Mouse (Mus musculus) kidney, postnatal 14 days (tissue): ENCODE results near the gene Supt20.
"Not testable (repeated sequence)": the region's sequence is repeated elsewhere in the genome, so short reads cannot be mapped to it uniquely, and the experiment has no call there.

Experiments used
- DNase-seq: peaks from one replicate; pipeline ENCODE4 v3.0.0; 2022; ENCODE audit warnings: mixed read lengths

Supt20 gene

DNA sequence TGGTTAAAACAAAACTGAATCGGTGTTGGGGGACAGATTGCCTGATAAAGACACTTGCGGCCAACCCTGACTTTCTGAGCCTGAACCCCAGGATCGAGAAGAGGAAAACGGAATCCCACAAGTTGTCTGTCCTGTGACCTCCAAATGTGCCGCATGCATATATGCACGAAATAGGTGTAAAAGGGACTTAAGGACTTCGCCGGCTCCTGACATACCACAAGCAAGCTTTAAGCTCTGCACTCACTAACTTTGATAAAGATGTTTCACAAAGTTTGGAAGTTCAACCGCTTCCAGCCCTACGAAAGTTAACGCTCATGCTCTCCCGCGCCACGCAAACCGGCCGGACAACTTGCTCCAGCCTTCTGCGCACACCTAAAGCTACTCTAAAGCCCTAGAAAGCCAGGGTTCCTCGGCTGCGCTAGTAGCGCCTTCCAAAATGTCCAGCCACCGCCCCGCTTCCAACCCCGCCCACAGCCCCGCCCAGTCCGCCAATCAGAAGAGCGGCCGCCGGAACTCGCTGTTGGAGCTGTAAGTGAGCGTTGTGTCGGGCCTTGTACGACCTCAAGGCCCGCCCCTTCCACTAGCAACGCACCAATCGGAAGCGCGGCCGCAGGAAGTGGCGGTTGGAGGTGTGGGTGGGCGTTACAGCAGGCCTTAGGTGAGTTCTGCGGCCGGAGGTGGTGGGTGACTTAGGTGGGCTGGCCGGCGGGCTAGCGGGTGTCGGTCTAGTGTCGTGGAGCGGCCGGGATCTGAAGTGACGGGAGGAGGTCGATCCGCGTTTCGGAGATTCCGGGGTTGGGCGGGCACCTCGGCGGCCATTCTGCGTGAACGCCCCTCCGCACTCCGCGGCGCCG is at the start of gene Supt20:
Supt20 (plus strand) TSS at position 606 of the 854 bp plus-strand sequence.
- DNase-seq: peak; percentile 96

- DNase-seq: no peak
Observed at GRCm38 (mm10) chr3:54642851-54643250, 49.8 kb upstream of the Supt20 start.

DNA sequence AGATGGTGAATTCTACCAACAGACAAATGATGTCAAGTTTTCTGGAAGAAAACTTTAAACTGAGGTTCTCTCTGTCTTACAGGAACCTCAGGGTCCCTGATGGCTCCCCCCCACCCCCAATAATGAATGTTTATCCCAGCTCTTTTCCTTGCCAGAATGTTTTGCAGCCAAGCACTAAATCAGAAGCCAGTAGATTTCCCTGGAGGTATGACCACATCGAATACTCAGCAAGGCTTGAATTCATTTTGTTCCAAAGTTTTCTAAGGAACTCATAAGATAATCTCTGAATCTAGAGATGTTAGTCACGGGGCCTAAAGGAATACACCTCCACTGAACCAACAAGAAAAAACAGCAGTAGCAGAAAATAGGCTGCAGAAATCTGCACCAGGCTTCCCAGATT is 45.0 kb upstream of the Supt20 start:
- no peak for DNase-seq

GRCm38 (mm10) chr3:54651576-54651975 is 41.0 kb upstream of the Supt20 start:
- DNase-seq: peak; percentile 39

DNA sequence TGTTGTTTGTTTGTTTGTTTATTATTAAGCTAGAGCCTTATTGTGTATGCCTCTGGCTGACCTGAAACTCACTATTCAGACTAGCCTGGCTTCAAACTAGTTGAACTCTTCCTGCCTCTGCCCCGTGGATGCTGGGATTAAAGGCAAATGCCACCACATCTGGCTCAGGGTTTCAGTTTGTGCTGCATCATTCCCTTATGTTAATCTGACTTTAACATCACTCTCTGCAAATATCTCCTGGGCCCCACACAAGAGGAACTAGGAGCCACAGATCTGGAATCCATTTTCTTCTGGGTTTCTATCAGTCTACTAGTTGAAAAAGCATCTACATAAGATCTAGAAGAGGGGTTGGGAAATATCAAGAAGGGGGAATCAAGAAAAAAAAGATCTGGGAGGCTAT is 38.4 kb upstream of the Supt20 start:
- DNase-seq: no peak

DNA sequence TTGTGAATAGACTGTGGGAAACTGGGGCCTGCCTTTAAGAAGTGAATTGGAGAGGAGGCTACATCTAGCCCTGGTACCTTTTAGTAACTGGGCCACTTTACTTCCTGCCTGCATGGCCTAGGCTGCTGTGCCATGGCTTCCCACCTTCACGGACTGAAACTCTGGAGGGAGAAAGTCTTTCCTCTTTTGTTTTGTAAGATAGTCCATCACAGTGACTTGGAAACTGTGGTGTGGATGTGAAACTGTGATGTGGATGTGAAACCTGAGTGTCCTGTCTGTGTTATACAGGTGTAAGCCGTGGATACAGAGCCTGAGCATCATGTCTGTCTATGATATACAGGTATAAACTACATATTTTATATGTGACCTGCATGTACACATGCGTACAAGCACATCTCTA is 35.5 kb upstream of the Supt20 start:
- DNase-seq: no peak

DNA sequence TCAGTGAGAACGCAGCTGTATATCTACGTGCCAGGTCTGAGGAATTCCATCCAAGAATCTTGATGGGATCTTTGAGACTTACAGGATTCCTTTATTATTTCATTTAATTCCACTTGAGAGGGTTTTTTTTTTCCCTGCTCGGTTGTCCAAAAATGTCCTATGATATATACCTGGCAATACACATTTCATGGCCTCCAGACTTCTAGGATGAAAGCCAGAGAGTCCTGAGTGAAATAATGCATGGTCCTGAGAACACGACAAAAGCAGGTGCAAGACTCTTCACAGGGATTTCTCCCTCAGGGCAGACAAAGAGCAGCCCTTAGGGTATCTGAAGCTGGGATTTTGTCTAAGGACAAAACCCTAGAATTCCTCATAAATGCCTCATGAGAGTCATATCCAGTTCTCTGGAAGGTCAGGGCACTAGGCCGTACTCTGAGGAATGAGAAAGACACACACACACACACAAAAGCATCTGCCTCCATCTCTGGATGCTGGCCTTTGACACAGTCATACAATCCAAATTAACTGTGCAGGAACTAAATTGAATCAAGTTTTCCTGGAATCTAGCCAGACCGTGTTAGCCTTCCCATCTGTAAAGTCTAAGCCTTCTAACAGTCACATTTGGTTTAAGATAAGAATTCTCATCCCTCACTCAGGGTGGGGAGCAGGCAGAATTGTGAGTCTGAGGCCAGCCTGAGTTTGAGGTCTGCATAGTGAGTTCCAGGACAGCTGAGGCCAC is 34.5 kb upstream of the Supt20 start:
- DNase-seq: peak; percentile 47

DNA sequence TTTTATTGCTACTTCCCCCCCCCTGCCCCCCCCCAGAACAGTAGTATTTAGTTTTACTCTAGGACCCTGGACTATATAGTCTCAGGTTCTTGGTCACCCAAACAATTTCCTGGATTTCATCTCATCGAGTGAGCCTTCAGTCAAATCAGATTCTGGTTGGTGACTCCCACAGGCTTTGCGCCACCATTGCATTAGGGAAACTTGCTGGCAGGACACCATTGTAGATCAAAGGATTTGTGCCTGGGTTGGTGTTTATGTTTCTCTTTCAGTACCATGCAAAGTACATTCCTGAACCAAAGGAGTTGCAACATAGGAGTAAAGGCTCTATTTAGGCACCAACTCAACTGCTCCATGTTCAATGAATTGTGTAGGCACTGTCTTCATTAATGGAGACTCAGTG is 32.9 kb upstream of the Supt20 start:
- no peak for DNase-seq

DNA sequence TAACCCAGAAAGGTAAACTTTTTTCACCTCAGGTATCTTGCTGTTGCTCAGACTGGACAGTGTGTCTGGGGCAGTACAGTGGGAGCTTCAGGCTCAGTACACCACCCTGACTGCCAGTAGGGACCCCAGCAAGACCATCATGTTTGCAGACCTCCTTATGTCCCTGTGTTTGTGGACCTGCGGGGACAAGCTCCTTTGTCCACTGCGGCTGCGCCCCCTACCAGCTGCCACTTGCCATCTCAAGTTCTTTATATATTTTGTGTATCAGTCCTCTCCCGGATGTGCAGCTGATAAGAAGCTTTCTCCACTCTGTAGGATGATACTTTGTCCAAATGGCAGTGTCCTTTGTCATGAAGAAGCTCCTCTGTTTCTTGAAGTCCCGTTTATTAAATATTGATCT is 30.2 kb upstream of the Supt20 start:
- DNase-seq: no peak

GRCm38 (mm10) chr3:54668141-54668540 is 24.5 kb upstream of the Supt20 start:
- no peak for DNase-seq

DNA sequence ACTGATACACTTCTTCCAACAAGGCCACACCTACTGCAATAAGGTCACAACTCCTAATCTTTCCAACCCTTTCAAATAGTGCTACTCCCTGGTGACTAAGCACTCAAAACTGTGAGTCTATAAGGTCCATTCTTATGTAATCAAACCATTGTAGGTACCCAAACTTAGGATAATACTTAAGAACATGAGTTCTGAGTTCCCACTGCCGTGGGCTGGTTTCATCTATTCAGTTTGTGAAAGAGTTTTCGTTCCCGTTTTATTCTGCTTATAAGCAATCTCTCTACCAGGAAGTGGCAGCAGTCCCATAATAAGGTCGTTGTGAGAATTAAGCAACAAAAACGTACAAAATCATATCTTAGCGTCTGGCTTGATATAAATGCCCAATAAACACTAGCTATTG is 23.9 kb upstream of the Supt20 start:
- DNase-seq: no peak

GRCm38 (mm10) chr3:54669559-54669958 is 23.0 kb upstream of the Supt20 start:
- DNase-seq: no peak

DNA sequence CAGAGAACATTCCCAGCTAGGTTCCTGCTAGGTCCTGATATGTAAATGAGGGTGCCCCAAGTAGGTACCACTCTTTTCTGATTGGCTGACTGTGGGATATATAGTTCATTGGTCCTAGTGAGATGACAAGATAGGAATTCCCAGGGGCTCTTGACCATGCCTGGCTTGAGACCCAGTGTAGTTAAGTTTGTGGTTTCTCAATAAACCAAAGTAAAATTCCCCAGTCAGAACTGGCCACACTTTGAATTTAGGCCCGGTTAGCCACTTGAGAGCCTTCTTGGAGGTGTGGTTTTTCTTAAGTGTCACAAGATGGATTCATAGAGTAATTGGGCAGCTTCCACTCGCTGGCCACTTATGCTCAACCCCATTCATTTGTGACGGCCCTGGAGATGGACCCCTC is 20.5 kb upstream of the Supt20 start:
- DNase-seq: no peak

DNA sequence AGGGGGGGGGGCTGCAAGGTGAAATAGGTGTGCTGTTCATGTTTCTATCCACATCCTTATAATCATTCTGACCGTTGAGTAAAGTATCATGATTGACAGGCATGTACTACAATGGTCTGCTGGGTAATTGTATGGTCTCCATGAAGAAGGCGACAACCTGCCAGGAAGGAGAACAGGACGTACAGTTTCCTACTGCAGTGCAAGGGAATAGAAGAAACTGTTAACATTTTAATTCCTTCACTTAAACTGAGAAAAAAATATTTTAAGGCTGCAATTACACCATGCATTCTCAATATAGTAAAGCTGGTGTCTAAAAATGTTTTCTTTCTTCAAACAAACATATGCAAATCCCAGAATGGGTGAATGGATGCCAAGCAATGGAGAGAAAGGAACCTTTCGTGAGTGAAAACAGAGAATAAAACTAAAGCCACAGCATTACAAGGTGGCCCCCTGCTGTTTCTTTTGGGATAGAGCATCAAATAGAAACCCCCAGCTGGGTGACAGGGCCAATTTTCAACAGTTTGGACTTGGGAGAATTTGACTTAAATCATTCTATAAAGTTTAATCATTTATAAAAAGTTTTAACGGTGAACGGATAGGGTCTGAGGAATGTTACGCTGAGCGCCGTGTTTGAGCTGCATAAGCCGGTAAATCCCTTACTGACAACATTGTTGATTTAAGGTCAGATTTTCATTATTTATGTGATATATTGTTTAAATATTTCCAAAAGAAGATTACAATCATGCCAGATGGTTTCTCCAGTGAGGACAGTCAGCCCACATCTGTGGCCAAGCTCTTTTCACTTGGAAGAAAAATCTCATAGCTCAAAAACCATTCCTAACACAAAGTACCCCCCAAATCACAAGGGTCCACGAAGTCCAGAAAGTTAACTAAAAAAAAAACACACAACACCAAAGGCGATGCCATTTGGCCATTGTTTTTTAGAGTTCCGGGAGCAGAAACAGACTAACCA is 19.8 kb upstream of the Supt20 start:
- DNase-seq: peak; percentile 54

DNA sequence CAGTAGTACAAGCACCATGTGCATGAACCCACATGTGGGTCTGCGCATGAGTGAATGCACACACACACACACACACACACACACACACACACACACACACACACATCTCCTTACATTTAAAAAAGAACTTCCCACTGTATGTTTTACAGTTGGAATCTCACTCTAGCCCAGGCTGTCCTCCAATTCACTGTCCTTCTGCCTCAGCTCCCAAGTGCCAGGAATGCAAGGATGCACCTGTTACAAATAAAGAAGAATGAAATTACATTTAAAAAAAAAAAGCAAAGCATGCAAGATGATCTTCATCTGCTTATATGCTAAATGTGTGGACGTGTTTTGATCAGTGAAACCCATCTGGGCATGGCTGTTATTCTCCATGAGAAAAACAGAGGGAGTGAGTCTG is 15.8 kb upstream of the Supt20 start:
- no peak for DNase-seq

DNA sequence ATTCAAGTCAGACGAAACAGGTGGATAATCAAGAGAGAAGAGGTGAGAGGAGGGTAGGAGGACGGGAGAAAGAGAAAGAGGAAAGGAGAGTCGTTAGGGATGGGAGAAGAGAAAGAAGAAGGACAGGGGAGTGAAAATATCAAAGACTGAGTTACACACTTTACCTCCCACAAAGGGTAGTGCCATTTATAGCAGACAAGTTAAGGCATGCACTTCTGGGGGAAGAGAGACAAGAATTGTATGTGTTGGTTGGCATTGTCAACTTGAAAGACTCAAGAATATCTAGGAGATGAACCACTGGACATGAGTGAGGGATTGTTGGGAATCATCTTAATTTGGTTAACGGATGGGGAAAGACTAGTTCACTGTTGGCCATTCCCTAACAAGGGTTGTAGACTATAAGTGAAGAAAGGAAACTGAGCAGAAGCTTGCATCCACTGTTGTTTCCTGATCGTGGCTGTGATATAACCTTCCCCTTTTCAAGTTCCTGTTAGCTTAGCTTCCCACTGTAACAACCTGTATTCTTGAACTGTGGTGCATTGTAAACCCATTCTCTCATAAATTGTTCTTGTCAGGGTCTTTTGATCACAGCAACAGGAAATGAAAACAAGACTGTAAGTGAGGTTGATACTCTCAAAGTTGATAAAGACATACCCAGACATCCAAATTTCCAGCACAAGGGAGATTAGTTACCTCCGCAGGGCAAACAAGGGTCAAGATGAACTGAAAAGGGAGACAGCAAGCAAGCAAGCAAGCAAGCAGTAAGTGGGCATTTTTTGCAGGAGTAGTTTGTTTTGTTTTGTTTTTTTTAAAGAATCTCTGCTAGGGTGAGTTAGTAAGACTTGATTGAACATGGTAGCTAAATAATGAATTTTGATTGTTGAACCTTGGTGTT is 11.1 kb upstream of the Supt20 start:
- DNase-seq: no peak

- no peak for DNase-seq
Observed at GRCm38 (mm10) chr3:54685202-54685601, 7.4 kb upstream of the Supt20 start.

- no peak for DNase-seq
Observed at GRCm38 (mm10) chr3:54687245-54687644, 5.4 kb upstream of the Supt20 start.

- DNase-seq: no peak
Observed at GRCm38 (mm10) chr3:54689091-54689490, 3.5 kb upstream of the Supt20 start.

GRCm38 (mm10) chr3:54693056-54693415 is 429 bp downstream of the Supt20 start:
- DNase-seq: no peak

- DNase-seq: no peak
Observed at GRCm38 (mm10) chr3:54699759-54700301, 7.2 kb downstream of the Supt20 start.

GRCm38 (mm10) chr3:54704106-54704505 is 11.5 kb downstream of the Supt20 start:
- not testable (repeated sequence) for DNase-seq
